Mouse (Mus musculus) neural tube, embryonic 13.5 days (tissue): ENCODE measurements around the gene Dusp23. TPM values are rescaled to one million over a fixed set of nuclear protein-coding genes. Genes with fewer than 3 reads are reported as not detected.

ENCODE experiments used
- ATAC-seq: fragments of 200-750 bp; cut with Nextera tagmentation; 2 replicates; pipeline ENCODE4 v1.8.0; 2017; ENCODE audit warnings: low read depth, mild to moderate bottlenecking, moderate TSS enrichment, moderate library complexity
- H3K27ac ChIP-seq: fragments of 300-500 bp; sonication (generic); replicated peaks from 2 replicates; pipeline ENCODE4 v1.5.1; 2015; ENCODE audit warnings: moderate library complexity, mild to moderate bottlenecking, inconsistent platforms
- H3K27me3 ChIP-seq: fragments of 300-500 bp; sonication (generic); 2 replicates; pipeline ENCODE4 v1.6.1; 2015; ENCODE audit warnings: mild to moderate bottlenecking, inconsistent platforms
- H3K36me3 ChIP-seq: fragments of 300-500 bp; sonication (generic); 2 replicates; pipeline ENCODE4 v1.6.1; 2015; ENCODE audit warnings: mild to moderate bottlenecking, inconsistent platforms
- H3K4me1 ChIP-seq: fragments of 300-500 bp; sonication (generic); replicated peaks from 2 replicates; pipeline ENCODE4 v1.6.1; 2015; ENCODE audit warnings: inconsistent platforms
- H3K4me2 ChIP-seq: fragments of 300-500 bp; sonication (generic); 2 replicates; pipeline ENCODE4 v1.6.1; 2015; ENCODE audit warnings: inconsistent platforms, mild to moderate bottlenecking, moderate library complexity
- H3K4me3 ChIP-seq: fragments of 300-500 bp; sonication (generic); 2 replicates; pipeline ENCODE4 v1.5.1; 2015; ENCODE audit warnings: mild to moderate bottlenecking, inconsistent platforms
- H3K9ac ChIP-seq: fragments of 300-500 bp; sonication (generic); 2 replicates; pipeline ENCODE4 v1.6.1; 2015; ENCODE audit warnings: moderate library complexity, mild to moderate bottlenecking, inconsistent platforms
- H3K9me3 ChIP-seq: fragments of 300-500 bp; sonication (generic); 2 replicates; pipeline ENCODE4 v1.6.1; 2016; ENCODE audit warnings: inconsistent platforms
- WGBS: fragments of 180-500 bp; shearing (Covaris S2); methylation state at CpG from one replicate; pipeline ENCODE4 v1.1.7; 2015; 5-methylcytosine and 5-hydroxymethylcytosine counted together
- polyA plus RNA-seq: library from polyadenylated mRNA; unstranded; fragments of >200 nt; fragmentation: Nextera tagmentation; extraction: Ambion mirVana; gene quantifications from 2 replicates; pipeline ENCODE4 v1.2.1, GENCODE M21; 2015

The Dusp23 gene
- 14.8 and 20.1 TPM in 2 replicates for polyA plus RNA-seq

DNA sequence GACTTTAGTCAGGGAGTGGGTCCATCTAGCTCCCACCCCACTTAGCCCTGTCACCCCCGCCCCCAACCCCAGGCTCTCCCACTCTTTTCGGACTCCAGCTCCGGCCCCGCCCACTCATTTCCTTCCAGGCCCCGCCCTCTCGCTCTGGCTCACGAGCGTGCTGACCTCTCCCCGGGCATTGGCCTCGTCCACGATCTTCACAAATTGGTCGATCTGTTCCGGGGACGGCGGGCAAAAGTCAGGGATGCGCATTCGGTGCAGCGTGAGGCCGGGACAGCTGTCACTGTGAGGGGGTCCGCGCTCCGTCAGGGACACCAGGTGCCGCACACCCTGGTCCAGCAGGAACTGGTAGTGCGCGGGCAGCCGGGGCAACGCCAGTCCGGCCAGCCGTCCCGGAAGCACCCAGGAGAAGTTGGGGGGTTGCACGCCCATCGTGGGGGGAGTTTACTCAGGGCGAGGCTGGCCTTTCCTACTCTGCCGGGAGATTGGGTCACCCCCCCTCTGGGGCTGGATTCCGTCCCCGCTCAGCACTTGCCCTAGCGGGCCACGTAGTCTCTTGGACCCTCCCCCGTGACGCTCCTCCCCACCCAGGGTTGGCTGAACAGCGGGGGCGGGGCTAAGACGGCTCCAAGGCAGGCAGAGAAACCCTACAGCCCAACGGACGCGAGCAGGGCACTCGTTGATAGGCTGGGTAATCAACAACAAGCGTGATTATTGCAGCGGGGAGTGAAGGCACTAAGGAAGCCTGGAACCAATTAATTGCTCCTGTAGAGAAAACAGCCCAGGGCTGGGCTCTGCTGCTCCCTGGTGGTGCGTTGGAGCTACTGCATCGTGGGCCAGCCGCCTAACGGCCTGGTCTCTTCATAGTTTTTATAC is at the start of gene Dusp23:
Gene Dusp23, minus strand, starts transcription at position 512 of the 876 bp plus-strand sequence.
- H3K27ac ChIP-seq, result peak within 1 kb of the TSS; percentile 90
- H3K4me2 ChIP-seq, result peak within 1 kb of the TSS; percentile 75
- peak within 1 kb of the TSS; percentile 81 for H3K9ac ChIP-seq
- WGBS, result under 1% methylated on average over 53 of the region's 53 CpGs
- no peaks in the 10 kb centered on the region for H3K27me3 ChIP-seq
- H3K4me3 ChIP-seq, result peak within 1 kb of the TSS; percentile 78
- ATAC-seq, result peak; percentile 98
- peaks cover 19% of the 10 kb centered on the region for H3K4me1 ChIP-seq
- no peaks in the 10 kb centered on the region for H3K36me3 ChIP-seq
- H3K9me3 ChIP-seq, result no peaks in the 10 kb centered on the region

DNA sequence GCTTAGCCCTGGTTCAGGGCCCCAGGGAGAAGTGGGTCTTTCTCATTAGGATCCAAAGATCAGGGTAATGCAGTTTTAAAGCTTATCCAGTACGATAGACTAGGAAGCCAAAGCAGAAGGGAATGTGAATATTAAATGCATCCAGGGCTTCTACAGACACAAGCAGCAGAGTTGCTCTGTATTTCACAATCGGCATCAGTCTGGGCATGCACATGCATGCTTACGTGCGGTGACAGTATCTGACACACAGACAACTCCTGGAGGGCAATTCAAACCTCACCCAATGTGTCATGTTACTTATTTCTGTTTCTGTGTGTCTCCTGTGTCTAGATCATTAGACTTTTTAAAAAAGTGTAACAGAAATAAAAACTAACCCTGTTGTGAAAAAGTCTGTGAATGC is 48.0 kb upstream of the Dusp23 start:
- Histone ChIP-seq H3K36me3 (no peaks in the 10 kb centered on the region), H3K4me1 (no peaks in the 10 kb centered on the region), H3K9ac (no peak overlapping the region), H3K27me3 (no peaks in the 10 kb centered on the region), H3K27ac (no peak overlapping the region), H3K4me2 (no peak overlapping the region), H3K9me3 (no peaks in the 10 kb centered on the region), H3K4me3 (no peak overlapping the region)
- no peak for ATAC-seq
- 87% methylated on average over 4 of the region's 4 CpGs for WGBS

DNA sequence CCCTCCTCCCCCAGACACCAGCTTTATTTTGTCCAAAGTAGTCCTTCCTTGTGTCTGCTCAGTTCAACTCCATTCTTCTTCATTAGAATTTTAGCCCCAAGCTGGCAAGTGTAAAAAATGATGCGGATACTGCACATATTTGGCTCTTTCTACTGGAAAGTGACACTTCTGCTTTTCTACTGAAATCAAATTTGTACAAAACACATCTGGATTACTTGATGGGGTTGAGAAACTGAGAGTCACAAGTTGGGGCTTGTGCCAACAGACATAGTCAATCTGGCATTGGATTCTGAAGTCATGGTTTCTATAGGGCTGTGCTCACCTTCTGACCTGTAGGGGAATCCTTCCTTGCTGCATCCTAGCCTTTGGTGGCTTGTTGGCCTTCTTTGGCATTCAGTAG is 38.0 kb upstream of the Dusp23 start:
- H3K9ac ChIP-seq, result no peak overlapping the region
- no peak overlapping the region for H3K4me3 ChIP-seq
- H3K9me3 ChIP-seq, result no peaks in the 10 kb centered on the region
- H3K27ac ChIP-seq, result no peak overlapping the region
- H3K4me1 ChIP-seq, result no peaks in the 10 kb centered on the region
- no peaks in the 10 kb centered on the region for H3K27me3 ChIP-seq
- H3K36me3 ChIP-seq, result no peaks in the 10 kb centered on the region
- ATAC-seq, result no peak
- H3K4me2 ChIP-seq, result no peak overlapping the region
- 93% methylated on average over 1 of the region's 1 CpGs for WGBS

DNA sequence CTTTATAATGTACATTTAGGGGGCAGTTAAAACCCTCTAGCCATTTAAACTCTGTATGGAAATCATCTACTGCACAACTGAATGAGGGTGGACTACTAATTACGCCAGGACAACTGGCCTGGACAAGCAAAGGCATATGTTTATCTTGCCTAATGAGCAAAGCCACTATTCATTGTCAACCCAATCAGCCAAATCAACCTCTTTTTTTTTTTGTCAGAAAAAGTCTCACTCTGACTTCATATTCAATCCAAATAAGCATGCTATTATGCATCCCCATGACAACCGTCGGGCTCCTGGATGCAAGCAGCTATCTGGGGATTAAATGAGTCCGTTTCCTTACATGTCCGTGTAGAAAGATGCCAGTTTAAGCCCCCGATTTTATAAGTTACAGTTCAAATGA is 34.8 kb upstream of the Dusp23 start:
- H3K4me3 ChIP-seq, result no peak overlapping the region
- H3K4me1 ChIP-seq, result no peaks in the 10 kb centered on the region
- no peak overlapping the region for H3K27ac ChIP-seq
- no peak overlapping the region for H3K9ac ChIP-seq
- H3K9me3 ChIP-seq, result no peaks in the 10 kb centered on the region
- 55% methylated on average over 6 of the region's 6 CpGs for WGBS
- H3K27me3 ChIP-seq, result no peaks in the 10 kb centered on the region
- no peak overlapping the region for H3K4me2 ChIP-seq
- H3K36me3 ChIP-seq, result no peaks in the 10 kb centered on the region
- no peak for ATAC-seq

DNA sequence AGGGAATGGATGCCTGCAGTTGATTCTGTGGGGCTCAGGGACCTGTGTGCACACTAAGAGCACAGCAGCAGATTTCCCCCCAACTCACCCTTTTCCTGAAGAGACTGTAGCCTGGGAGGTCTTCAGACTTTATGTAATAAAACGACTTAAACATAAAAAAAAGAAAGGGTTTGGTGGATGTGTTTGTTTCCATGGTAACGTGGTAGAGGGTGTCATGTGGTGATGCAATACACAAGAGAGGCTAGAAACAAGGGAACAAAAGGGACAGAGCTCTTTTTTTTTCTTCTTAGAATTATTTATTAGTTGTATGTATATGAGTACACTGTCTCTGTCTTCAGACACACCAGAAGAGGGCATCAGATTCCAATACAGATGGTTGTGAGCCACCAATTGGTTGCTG is 32.7 kb upstream of the Dusp23 start:
- Histone ChIP-seq H3K9me3 (no peaks in the 10 kb centered on the region), H3K4me1 (no peaks in the 10 kb centered on the region), H3K27ac (no peak overlapping the region), H3K36me3 (no peaks in the 10 kb centered on the region), H3K4me2 (no peak overlapping the region), H3K9ac (no peak overlapping the region), H3K4me3 (no peak overlapping the region), H3K27me3 (no peaks in the 10 kb centered on the region)
- ATAC-seq, result no peak
- WGBS, result 50% methylated on average over 2 of the region's 2 CpGs

DNA sequence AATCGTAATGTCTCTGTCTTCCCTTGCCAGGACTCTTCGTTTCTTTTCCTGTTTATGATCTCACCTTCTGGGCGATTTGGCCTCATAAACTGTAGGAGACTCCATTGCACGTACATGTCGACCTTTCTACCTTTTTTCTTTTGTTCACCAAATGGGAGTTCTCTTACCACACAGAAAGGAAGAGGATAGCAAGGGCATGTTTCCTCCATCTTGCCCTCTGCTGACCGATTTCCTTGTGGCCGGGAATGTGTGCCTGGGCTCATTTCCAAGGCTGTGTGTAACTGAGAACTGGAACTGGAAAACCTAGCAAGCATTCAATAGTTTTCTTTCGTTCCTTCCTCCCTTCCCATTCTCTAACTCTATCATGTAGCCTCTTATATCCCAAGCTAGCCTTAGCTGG is 26.9 kb upstream of the Dusp23 start:
- no peaks in the 10 kb centered on the region for H3K9me3 ChIP-seq
- WGBS, result 87% methylated on average over 8 of the region's 8 CpGs
- H3K27me3 ChIP-seq, result no peaks in the 10 kb centered on the region
- no peaks in the 10 kb centered on the region for H3K36me3 ChIP-seq
- H3K4me2 ChIP-seq, result no peak overlapping the region
- no peak overlapping the region for H3K4me3 ChIP-seq
- ATAC-seq, result no peak
- no peaks in the 10 kb centered on the region for H3K4me1 ChIP-seq
- no peak overlapping the region for H3K27ac ChIP-seq
- H3K9ac ChIP-seq, result no peak overlapping the region

DNA sequence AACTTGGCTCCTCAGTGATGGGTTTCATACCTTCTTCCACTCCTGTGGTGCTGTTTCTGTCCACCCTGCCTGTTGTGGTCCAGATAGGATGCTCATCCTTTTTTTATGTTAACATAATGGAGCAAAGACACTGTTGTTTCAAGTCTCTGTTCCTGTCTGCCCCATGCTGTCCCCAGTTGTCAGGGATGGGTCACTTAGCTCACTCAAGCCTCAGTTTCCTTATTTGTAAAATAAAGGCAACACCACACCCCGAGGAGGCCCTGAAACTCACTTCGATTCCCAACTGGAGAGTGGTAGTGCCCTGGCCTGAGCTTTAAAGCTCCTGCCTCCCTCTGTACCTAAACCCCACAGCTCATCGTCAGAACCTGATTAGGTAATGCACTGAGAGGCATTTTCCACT is 24.5 kb upstream of the Dusp23 start:
- H3K9ac ChIP-seq, result no peak overlapping the region
- H3K4me1 ChIP-seq, result no peaks in the 10 kb centered on the region
- WGBS, result 59% methylated on average over 3 of the region's 3 CpGs

DNA sequence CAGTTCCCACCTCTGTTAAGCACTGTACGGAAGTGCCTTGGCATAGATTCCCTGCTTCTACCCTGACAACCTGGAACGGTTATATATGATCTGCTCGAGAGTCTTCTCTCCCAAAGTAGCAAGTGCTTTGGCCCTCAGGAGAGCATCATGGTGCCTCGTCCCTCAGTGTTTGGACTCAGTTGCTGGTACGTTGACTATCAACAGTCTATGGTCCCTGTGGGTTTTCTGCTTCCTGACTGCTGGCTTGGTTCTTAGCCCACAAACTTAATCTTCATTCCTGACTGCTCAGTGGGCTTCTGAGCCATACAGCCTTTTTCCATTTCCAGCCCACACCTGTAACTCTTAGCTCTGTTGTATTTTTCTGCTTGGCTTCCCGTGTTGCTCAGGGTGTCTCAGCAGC is 21.1 kb upstream of the Dusp23 start:
- Histone ChIP-seq H3K27ac (no peak overlapping the region), H3K4me2 (no peak overlapping the region), H3K36me3 (no peaks in the 10 kb centered on the region), H3K4me3 (no peak overlapping the region), H3K4me1 (no peaks in the 10 kb centered on the region), H3K9ac (no peak overlapping the region), H3K27me3 (no peaks in the 10 kb centered on the region), H3K9me3 (no peaks in the 10 kb centered on the region)
- 74% methylated on average over 6 of the region's 6 CpGs for WGBS
- ATAC-seq, result no peak

More for the DNA sequence above, 24.5 kb upstream of the Dusp23 start:
- Histone ChIP-seq H3K4me3 (no peak overlapping the region), H3K9me3 (no peaks in the 10 kb centered on the region), H3K4me2 (no peak overlapping the region), H3K36me3 (no peaks in the 10 kb centered on the region), H3K27ac (no peak overlapping the region), H3K27me3 (no peaks in the 10 kb centered on the region)
- ATAC-seq, result no peak

DNA sequence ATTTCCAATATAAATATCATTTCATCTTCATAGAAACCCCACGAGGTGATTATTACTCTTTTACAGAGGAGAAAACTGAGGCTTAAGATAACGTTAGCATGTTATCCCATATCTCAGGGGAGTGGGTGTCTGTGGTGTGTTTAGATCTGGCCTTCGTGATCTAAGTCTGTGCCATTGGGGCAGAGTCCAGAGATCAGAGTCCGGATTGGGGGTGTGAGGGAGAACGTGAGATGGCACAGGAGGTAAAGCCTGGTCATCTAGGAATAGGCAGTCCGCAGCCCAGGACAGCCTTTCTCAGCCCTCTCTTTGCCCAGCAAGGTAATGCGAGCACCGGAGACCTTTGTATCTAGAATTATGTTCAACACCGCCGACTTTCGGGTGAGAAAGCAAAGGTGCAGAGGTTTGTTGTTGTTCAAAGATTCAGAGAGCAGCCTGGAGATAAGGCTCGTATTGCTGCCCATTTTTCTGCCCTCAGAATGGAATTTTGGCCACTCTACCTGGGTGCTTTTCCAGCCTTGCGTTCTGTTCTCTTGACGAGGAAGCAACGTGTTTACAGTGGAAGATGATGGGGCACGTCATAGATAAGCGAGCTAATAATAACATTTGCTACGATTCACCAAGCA is 19.4 kb upstream of the Dusp23 start:
- H3K27ac ChIP-seq, result no peak overlapping the region
- WGBS, result 86% methylated on average over 18 of the region's 18 CpGs
- no peaks in the 10 kb centered on the region for H3K9me3 ChIP-seq
- H3K36me3 ChIP-seq, result no peaks in the 10 kb centered on the region
- no peak overlapping the region for H3K9ac ChIP-seq
- ATAC-seq, result no peak
- H3K4me2 ChIP-seq, result no peak overlapping the region
- no peak overlapping the region for H3K4me3 ChIP-seq
- no peaks in the 10 kb centered on the region for H3K4me1 ChIP-seq
- no peaks in the 10 kb centered on the region for H3K27me3 ChIP-seq

DNA sequence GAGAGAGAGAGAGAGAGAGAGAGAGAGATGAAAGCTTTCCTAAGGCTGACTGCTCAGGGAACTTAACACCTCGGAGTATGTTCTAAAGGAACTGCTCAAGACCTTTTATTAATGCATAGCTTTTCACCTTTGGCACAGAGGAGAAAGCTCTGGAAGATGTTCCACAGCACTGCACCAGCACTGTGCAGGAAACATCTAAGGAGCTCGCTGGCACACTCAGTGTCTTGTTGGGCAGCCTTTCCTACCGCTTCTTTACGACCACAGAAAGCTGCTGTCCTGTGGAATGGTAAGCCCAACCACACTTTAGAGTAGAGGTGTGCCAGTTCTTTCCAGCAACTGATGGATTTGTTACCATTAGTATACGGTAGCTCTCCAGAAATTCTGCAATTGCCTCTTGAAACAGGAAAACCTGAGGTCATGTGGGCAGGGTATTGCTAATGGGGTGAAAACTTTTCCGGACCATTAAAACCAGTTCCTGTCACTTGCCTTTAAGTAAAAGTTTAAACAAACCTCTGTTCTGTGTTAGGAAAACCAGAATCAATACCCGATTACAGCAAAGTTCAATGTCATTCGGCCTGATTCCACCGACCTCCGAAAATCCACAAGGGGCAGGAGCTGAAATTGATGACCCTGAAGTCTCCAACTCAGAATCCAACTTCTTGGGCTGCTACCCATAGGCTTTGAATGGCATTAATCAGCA is 18.7 kb upstream of the Dusp23 start:
- no peak for ATAC-seq
- Histone ChIP-seq H3K27ac (no peak overlapping the region), H3K4me1 (no peaks in the 10 kb centered on the region), H3K9me3 (no peaks in the 10 kb centered on the region), H3K4me3 (no peak overlapping the region), H3K9ac (no peak overlapping the region), H3K36me3 (no peaks in the 10 kb centered on the region), H3K4me2 (no peak overlapping the region), H3K27me3 (no peaks in the 10 kb centered on the region)
- 79% methylated on average over 10 of the region's 10 CpGs for WGBS

DNA sequence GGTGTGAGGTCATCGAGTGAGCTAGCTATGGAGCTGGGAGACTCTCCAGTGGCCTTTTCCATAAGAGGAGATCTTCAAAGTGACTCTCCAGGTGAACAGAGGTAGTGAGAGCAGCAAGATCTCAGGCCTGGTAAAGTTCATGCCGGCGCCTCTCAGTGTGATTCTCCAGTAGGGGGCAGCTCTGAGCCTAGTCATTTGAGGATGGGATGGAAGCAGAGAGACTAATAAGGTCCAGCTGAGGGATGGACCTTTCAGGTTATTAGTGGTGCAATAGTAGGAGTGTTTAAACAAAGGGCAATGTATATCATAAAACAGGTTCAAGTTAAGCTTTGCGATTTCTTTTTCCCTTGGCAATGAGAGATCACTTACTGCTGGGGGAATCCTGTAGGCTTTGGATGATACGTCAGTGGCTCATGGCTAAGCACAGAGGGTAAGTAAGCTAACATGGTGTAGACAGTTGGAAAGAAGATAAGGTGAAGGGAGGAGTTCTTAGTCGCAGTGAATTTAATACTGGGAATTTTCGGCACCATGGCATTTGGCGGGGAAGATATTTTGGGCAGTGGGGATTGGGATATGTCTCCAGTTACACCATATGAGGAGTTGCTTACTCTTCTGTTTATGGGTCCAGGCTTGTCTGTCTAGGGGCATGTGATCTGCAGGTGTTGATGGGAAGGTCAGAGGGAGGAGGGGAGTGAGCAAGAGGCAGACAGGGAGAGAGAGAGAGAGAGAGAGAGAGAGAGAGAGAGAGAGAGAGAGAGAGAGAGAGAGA is 17.9 kb upstream of the Dusp23 start:
- H3K4me2 ChIP-seq, result no peak overlapping the region
- H3K9ac ChIP-seq, result no peak overlapping the region
- no peaks in the 10 kb centered on the region for H3K36me3 ChIP-seq
- H3K27ac ChIP-seq, result no peak overlapping the region
- H3K4me1 ChIP-seq, result no peaks in the 10 kb centered on the region
- no peaks in the 10 kb centered on the region for H3K27me3 ChIP-seq
- no peaks in the 10 kb centered on the region for H3K9me3 ChIP-seq
- ATAC-seq, result no peak
- H3K4me3 ChIP-seq, result no peak overlapping the region
- WGBS, result 63% methylated on average over 8 of the region's 8 CpGs

DNA sequence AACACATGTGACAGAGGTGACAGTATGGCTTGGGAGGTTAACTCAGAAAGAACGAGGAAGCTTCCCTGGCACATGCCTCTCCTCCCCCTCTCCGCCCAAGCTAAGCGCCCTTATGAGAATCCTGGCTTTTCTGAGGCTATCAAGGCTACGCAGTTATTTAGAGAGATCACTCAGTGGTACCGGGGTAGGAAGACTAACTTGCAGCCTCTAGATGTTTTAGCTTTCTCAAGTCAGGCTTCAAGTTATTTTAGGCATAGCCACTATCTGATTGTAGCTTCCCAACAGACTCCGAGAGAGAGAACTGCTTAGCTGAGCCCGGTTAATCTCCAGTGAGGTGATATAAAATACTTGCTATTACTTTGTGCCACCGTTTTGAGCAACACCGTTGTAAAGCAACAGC is 16.6 kb upstream of the Dusp23 start:
- H3K27ac ChIP-seq, result no peak overlapping the region
- H3K4me2 ChIP-seq, result no peak overlapping the region
- no peak overlapping the region for H3K4me3 ChIP-seq
- no peaks in the 10 kb centered on the region for H3K36me3 ChIP-seq
- H3K4me1 ChIP-seq, result no peaks in the 10 kb centered on the region
- no peaks in the 10 kb centered on the region for H3K9me3 ChIP-seq
- WGBS, result 88% methylated on average over 9 of the region's 9 CpGs
- H3K9ac ChIP-seq, result no peak overlapping the region
- no peak for ATAC-seq
- H3K27me3 ChIP-seq, result no peaks in the 10 kb centered on the region
